Mouse (Mus musculus) testis, adult 2 months (tissue): ENCODE measurements at regions not wholly inside any gene's neighbourhood (a gene's known extent, or its start where the extent isn't known, plus 50 kb on each side); places are given as distances from the start of the nearest gene placed in this dataset.

ENCODE experiments used
- CTCF ChIP-seq: fragments of 200-500 bp; IDR thresholded peaks from 2 replicates; pipeline ENCODE4 v1.5.1; 2012; ENCODE audit warnings: low read depth, mild to moderate bottlenecking, inconsistent platforms, low read length, moderate library complexity; ENCODE audit not compliant: control insufficient read depth, insufficient read depth, insufficient replicate concordance
- POLR2A ChIP-seq: fragments of 200-500 bp; IDR thresholded peaks from 2 replicates; pipeline ENCODE4 v1.6.1; 2012; ENCODE audit warnings: low read depth, mild to moderate bottlenecking, inconsistent platforms, low read length, moderate library complexity; ENCODE audit not compliant: control insufficient read depth

- TF ChIP-seq POLR2A (no peak), CTCF (no peak)
Measured at GRCm38 (mm10) chr14:58917853-58918252, 224.8 kb downstream of the 1700129C05Rik start.
